Mouse (Mus musculus) cerebellum, adult 2 months (tissue): ENCODE data around the gene Rnd2. TPM values are rescaled to one million over a fixed set of nuclear protein-coding genes. Genes with fewer than 3 reads are reported as not detected.

ENCODE experiments used
- DNase-seq, 2 experiments: peaks; one replicate each; pipeline ENCODE4 v3.0.0; 2021
- H3K27ac ChIP-seq: fragments of 200-500 bp; 2 replicates; pipeline ENCODE4 v1.5.1; 2012; ENCODE audit warnings: low read length, control low read depth, inconsistent platforms; ENCODE audit not compliant: insufficient read depth
- H3K27me3 ChIP-seq: fragments of 200-500 bp; 2 replicates; pipeline ENCODE4 v1.6.1; 2012; ENCODE audit warnings: inconsistent platforms, mild to moderate bottlenecking, low read length, moderate library complexity; ENCODE audit not compliant: control insufficient read depth, insufficient read depth
- H3K4me1 ChIP-seq: fragments of 200-500 bp; 2 replicates; pipeline ENCODE4 v1.6.1; 2011; ENCODE audit warnings: low read length; ENCODE audit not compliant: control insufficient read depth, insufficient read depth
- H3K4me3 ChIP-seq: fragments of 200-500 bp; replicated peaks from 2 replicates; pipeline ENCODE3; 2011; ENCODE audit warnings: mild to moderate bottlenecking, low read depth, low read length, control low read depth; ENCODE audit not compliant: insufficient read depth
- CTCF ChIP-seq: fragments of 200-500 bp; IDR thresholded peaks from 2 replicates; pipeline ENCODE4 v1.5.1; 2011; ENCODE audit warnings: low read depth, mild to moderate bottlenecking, control low read depth, low read length, moderate library complexity, borderline replicate concordance; ENCODE audit not compliant: insufficient read depth
- POLR2A ChIP-seq: fragments of 200-500 bp; IDR thresholded peaks from 2 replicates; pipeline ENCODE4 v1.6.1; 2011; ENCODE audit warnings: low read length, control low read depth, borderline replicate concordance; ENCODE audit not compliant: insufficient read depth
- WGBS: fragments of 180-500 bp; shearing (Covaris S2); methylation state at CpG from one replicate; pipeline ENCODE4 v1.1.7; 2018; 5-methylcytosine and 5-hydroxymethylcytosine counted together
- polyA plus RNA-seq: library from polyadenylated mRNA; depleted of rRNA; stranded (reverse); fragments of >200 nt; gene quantifications from 2 replicates; pipeline ENCODE4 v1.2.3, GENCODE M21; 2012

Rnd2 gene
- polyA plus RNA-seq, 1 experiment = 275 TPM

DNA sequence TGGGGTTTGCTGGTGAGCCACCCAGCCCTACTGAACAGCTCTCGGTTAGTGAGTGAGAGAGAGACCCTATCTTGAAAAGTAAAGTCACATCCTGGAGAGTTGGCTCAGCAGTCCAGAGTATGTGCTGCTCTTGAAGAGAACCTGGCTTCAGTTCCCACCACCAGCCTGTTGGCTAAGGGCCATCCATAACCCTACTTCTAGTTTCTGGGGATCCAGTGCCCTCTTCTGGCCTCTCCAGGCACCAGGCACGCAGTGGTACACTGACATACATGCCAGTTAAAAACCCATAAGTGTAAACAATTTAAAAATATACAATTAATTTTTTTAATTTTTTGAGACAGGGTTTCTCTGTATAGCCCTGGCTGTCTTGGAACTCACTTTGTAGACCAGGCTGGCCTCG, 14.4 kb upstream of the Rnd2 start:
- Histone ChIP-seq H3K27me3 (no peaks in the 10 kb centered on the region), H3K4me1 (no peaks in the 10 kb centered on the region), H3K27ac (no peak overlapping the region), H3K4me3 (no peak overlapping the region)
- TF ChIP-seq CTCF (no peak), POLR2A (no peak)
- no peak for DNase-seq
- WGBS = 75% methylated on average over 3 of the region's 3 CpGs

GRCm38 (mm10) chr11:101451536-101451935, 13.3 kb upstream of the Rnd2 start:
- WGBS = 91% methylated on average over 10 of the region's 10 CpGs
- DNase-seq = no peak
- H3K27me3 ChIP-seq = no peaks in the 10 kb centered on the region
- H3K4me1 ChIP-seq = no peaks in the 10 kb centered on the region
- TF ChIP-seq CTCF (no peak), POLR2A (no peak)
- no peak overlapping the region for H3K27ac ChIP-seq
- no peak overlapping the region for H3K4me3 ChIP-seq

GRCm38 (mm10) chr11:101452093-101452774, 12.6 kb upstream of the Rnd2 start:
- Histone ChIP-seq H3K27me3 (no peaks in the 10 kb centered on the region), H3K4me1 (no peaks in the 10 kb centered on the region), H3K4me3 (no peak overlapping the region), H3K27ac (no peak overlapping the region)
- DNase-seq = no peak
- WGBS = 76% methylated on average over 10 of the region's 10 CpGs
- TF ChIP-seq POLR2A = no peak
- no peak for TF ChIP-seq CTCF

GRCm38 (mm10) chr11:101454702-101455101, 10.1 kb upstream of the Rnd2 start:
- H3K4me3 ChIP-seq = no peak overlapping the region
- TF ChIP-seq POLR2A (no peak), CTCF (no peak)
- H3K27ac ChIP-seq = no peak overlapping the region
- no peaks in the 10 kb centered on the region for H3K4me1 ChIP-seq
- no peaks in the 10 kb centered on the region for H3K27me3 ChIP-seq
- no peak for DNase-seq
- 15% methylated on average over 6 of the region's 6 CpGs for WGBS

DNA sequence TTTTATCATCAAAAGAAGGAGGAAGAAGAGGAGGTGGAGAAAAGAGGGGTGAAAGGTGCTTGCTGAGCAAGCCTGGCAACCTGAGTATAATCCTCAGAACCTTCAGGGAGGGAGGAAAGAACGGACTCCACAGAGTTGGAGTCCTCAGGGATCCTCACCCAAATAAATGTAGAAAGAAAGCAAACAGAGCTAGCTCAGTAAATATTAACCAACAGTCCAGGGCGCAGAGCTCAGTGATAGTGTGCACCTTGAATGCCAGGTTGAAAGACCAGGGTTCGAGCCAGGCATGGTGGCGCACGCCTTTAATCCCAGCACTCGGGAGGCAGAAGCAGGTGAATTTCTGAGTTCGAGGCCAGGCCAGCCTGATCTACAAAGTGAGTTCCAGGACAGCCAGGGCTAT, 9.2 kb upstream of the Rnd2 start:
- WGBS = 91% methylated on average over 7 of the region's 7 CpGs
- Histone ChIP-seq H3K27me3 (no peaks in the 10 kb centered on the region), H3K4me1 (no peaks in the 10 kb centered on the region), H3K4me3 (no peak overlapping the region), H3K27ac (no peak overlapping the region)
- TF ChIP-seq CTCF = no peak
- no peak for TF ChIP-seq POLR2A
- DNase-seq = no peak

DNA sequence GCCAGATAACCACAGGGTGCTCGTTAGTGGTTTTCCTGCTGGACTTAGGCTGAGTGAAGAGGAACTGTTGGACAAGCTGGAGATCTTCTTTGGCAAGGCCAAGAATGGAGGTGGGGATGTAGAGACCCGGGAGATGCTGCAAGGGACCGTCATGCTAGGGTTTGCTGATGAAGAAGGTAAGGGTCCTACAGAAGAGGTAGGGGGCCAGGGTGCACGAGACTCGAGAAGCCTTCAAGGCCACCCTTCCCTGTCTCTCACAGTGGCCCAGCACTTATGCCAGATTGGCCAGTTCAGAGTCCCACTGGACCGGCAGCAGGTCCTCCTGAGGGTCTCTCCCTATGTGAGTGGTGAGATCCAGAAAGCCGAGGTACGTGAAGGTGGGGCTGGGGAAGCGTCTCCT, 7.2 kb upstream of the Rnd2 start:
- Histone ChIP-seq H3K27ac (no peak overlapping the region), H3K4me1 (no peaks in the 10 kb centered on the region), H3K4me3 (no peak overlapping the region), H3K27me3 (no peaks in the 10 kb centered on the region)
- no peak for TF ChIP-seq POLR2A
- DNase-seq = no peak
- WGBS = 81% methylated on average over 9 of the region's 9 CpGs

DNA sequence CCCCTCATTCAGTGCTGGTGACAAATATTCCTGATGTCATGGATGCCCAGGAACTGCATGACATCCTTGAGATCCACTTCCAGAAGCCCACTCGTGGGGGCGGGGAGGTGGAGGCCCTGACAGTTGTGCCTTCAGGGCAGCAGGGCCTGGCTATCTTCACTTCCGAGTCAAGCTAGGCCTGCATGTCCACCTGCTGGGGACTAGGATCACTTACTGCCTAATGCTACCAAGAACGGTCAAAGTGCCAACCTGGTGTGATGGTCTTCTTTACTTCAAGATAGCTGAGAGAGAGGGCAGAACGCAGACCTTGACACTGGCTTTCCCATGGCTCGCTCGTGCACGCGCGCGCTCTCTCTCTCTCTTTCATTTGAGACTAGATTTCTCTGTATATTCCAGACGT, 6.6 kb upstream of the Rnd2 start:
- 88% methylated on average over 12 of the region's 12 CpGs for whole genome bisulfite sequencing
- TF ChIP-seq CTCF (no peak), POLR2A (no peak)
- Histone ChIP-seq H3K4me3 (no peak overlapping the region), H3K4me1 (no peaks in the 10 kb centered on the region), H3K27me3 (no peaks in the 10 kb centered on the region), H3K27ac (no peak overlapping the region)
- DNase-seq = no peak

DNA sequence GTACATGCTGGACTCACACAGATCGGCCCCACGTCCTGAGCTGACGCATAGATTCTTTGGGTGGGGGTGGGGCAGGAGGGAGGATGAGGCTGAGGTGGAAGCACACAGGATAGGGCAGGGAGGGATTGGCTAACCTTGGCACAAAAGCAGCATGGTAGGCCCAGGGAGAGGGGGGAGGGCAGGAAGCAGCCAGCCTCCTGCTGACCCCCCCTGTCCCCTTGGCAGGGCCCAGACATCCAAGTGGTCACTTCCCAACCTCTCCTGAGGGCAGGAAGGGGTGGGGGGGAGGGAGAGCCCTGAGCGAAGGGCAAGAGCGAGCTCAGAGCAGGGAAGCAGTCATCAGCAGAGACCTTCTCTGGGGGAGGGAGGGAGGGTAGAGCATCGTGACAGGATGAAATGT, 5.1 kb upstream of the Rnd2 start:
- H3K4me1 ChIP-seq = no peaks in the 10 kb centered on the region
- no peak overlapping the region for H3K4me3 ChIP-seq
- no peak for TF ChIP-seq CTCF
- H3K27ac ChIP-seq = no peak overlapping the region
- no peaks in the 10 kb centered on the region for H3K27me3 ChIP-seq
- no peak for DNase-seq
- WGBS = 58% methylated on average over 6 of the region's 6 CpGs
